In genomic region chr15:102271441-102271840, GRCm38 (mm10) we compare ENCODE assay signal across 14 mouse cellular contexts. TPM values are rescaled to one million over a fixed set of nuclear protein-coding genes. Genes with fewer than 3 reads are reported as not detected.
A peak's percentile ranks its signal among the peaks of the same experiment; 100 is the strongest.
DNase-seq lines count a peak whose midpoint lies in the region; ATAC-seq and TF ChIP-seq lines count a peak whose summit lies in the region.
"Had no signal": no experiment of that assay in that cellular context is flagged by ENCODE, and none has a peak within 500 bp of the region (broad histone marks: within the 10 kb centered on the region; RNA-seq: fewer than 3 reads in every experiment).

No protein-coding gene starts in this region.

- no peaks in the 10 kb centered on the region for H3K36me3 ChIP-seq in kidney, embryonic 15.5 days
- H3K36me3 ChIP-seq in E14TG2a.4 (ENCODE audit: insufficient read depth, low read length) = peaks cover 13% of the 10 kb centered on the region
- H3K36me3 ChIP-seq: hindbrain, embryonic 13.5 days; liver, embryonic 15.5 days; midbrain, embryonic 10.5 days had no signal

- intact Hi-C loops in gastrocnemius, postnatal 36 days (cut with DNase I) = no loop called here

- H3K4me3 ChIP-seq in kidney, embryonic 15.5 days (replicated peaks) = no peak overlapping the region
- H3K4me3 ChIP-seq in E14TG2a.4 (replicated peaks; ENCODE audit: low read length) = peak overlapping the region; percentile 82
- H3K4me3 ChIP-seq: hindbrain, embryonic 13.5 days; liver, embryonic 15.5 days had no signal

- H3K27me3 ChIP-seq in kidney, embryonic 15.5 days = 0 out of 2 replicates have a peak, but pooled peaks cover 5% of the 10 kb centered on the region
- H3K27me3 ChIP-seq in E14TG2a.4 (ENCODE audit: insufficient read depth, low read length) = no peaks in the 10 kb centered on the region

- H3K4me1 ChIP-seq in kidney, embryonic 15.5 days = peaks cover 19% of the 10 kb centered on the region
- peaks cover 47% of the 10 kb centered on the region for H3K4me1 ChIP-seq in E14TG2a.4 (replicated peaks; ENCODE audit: low read depth, low read length)
- H3K4me1 ChIP-seq: hindbrain, embryonic 13.5 days; liver, embryonic 15.5 days had no signal

- WGBS in kidney, embryonic 15.5 days = 39% methylated on average over 3 of the region's 3 CpGs

- no peak for TF ChIP-seq CTCF in E14TG2a.4 (conservative IDR thresholded peaks at IDR 0.05; ENCODE audit: low read length)

- H3K27ac ChIP-seq in kidney, embryonic 15.5 days = peak overlapping the region; percentile 54; the same call in 1 of the 2 replicates
- H3K27ac ChIP-seq: hindbrain, embryonic 13.5 days; liver, embryonic 15.5 days had no signal

- H3K4me2 ChIP-seq in kidney, embryonic 15.5 days = peak overlapping the region; percentile 62

- no peak for DNase-seq in kidney, postnatal 14 days
- peak; percentile 71 for DNase-seq in ES-CJ7 (ENCODE audit: low read depth, low spot score)
- DNase-seq in kidney, postnatal 36 days = peak; percentile 24 to 34
- no peak for DNase-seq in gastrocnemius, postnatal 36 days
- DNase-seq in testis, postnatal 14 days (ENCODE audit: low spot score) = no peak
- DNase-seq: cerebellum, adult 18-20 months had no signal

- no peak for ATAC-seq in kidney, embryonic 15.5 days (replicated peaks; ENCODE audit: low FRiP score)

- H3K9me3 ChIP-seq in kidney, embryonic 15.5 days (replicated peaks) = no peaks in the 10 kb centered on the region
- no peaks in the 10 kb centered on the region for H3K9me3 ChIP-seq in E14TG2a.4 (ENCODE audit: low read length)
- H3K9me3 ChIP-seq: hindbrain, embryonic 13.5 days; liver, embryonic 15.5 days; midbrain, embryonic 10.5 days had no signal

- no peak overlapping the region for H3K9ac ChIP-seq in kidney, embryonic 15.5 days
- H3K9ac ChIP-seq: hindbrain, embryonic 13.5 days; liver, embryonic 15.5 days had no signal

RNA-seq across cellular contexts. Expression of gene Gm9918, which starts 1.1 kb away (rescaled TPM):
- 0.44 and 0.55 TPM in 2 replicates for polyA plus RNA-seq in kidney, embryonic 15.5 days (2015; fragmentation: Nextera tagmentation; extraction: Ambion mirVana)
- total RNA-seq in gastrocnemius, postnatal 36 days (2021) = not detected
- total RNA-seq: CH12.LX; heart, adult 8-10 months; left cerebral cortex, adult 8-10 months had no signal
- polyA plus RNA-seq: liver, embryonic 15.5 days had no signal

RNA-seq across cellular contexts. Expression of gene Mfsd5, which starts 7.8 kb away (rescaled TPM):
- 68.6 and 69.8 TPM in 2 replicates for polyA plus RNA-seq in kidney, embryonic 15.5 days (2015; fragmentation: Nextera tagmentation; extraction: Ambion mirVana)
- total RNA-seq in gastrocnemius, postnatal 36 days (2021) = 10 to 100 TPM; 12.8 to 13.4 TPM

RNA-seq across cellular contexts. Expression of gene Rarg, which starts 14.1 kb away (rescaled TPM):
- 27.9 and 30.3 TPM in 2 replicates for polyA plus RNA-seq in kidney, embryonic 15.5 days (2015; fragmentation: Nextera tagmentation; extraction: Ambion mirVana)
- total RNA-seq in gastrocnemius, postnatal 36 days (2021) = 1 to 10 TPM; 9.3 to 9.9 TPM

RNA-seq across cellular contexts. Expression of gene Espl1, which starts 24.6 kb away (rescaled TPM):
- 23.5 and 31.0 TPM in 2 replicates for polyA plus RNA-seq in kidney, embryonic 15.5 days (2015; fragmentation: Nextera tagmentation; extraction: Ambion mirVana)
- total RNA-seq in gastrocnemius, postnatal 36 days (2021) = under 1 TPM; 0.74 to 0.87 TPM

RNA-seq across cellular contexts. Expression of gene Itgb7, which starts 39.7 kb away (rescaled TPM):
- 1.4 TPM in 2 replicates for polyA plus RNA-seq in kidney, embryonic 15.5 days (2015; fragmentation: Nextera tagmentation; extraction: Ambion mirVana)
- total RNA-seq in gastrocnemius, postnatal 36 days (2021) = 1 to 10 TPM in 1 of 2 experiments, under 1 TPM in 1; 0.69 to 1.3 TPM

Comparison
In these comparisons a context has a peak if more than half of its experiments do, and no peak if none do; other contexts are left out.
1. DNase-seq: peak in ES-CJ7 (single experiment) and kidney, postnatal 36 days (2 of 2); none in kidney, postnatal 14 days (single experiment), gastrocnemius, postnatal 36 days (0 of 2) and testis, postnatal 14 days (single experiment).